15 mouse cellular contexts compared by ENCODE assay signal in genomic region chr4:148314396-148314795, GRCm38 (mm10). TPM values are rescaled to one million over a fixed set of nuclear protein-coding genes. Genes with fewer than 3 reads are reported as not detected.
DNase-seq lines count a peak whose midpoint lies in the region; ATAC-seq lines count a peak whose summit lies in the region.
"Had no signal": no experiment of that assay in that cellular context is flagged by ENCODE, and none has a peak within 500 bp of the region (broad histone marks: within the 10 kb centered on the region; RNA-seq: fewer than 3 reads in every experiment).

No protein-coding gene starts in this region.

- no peak for ATAC-seq in midbrain, embryonic 14.5 days (ENCODE audit: low FRiP score, low TSS enrichment)
- ATAC-seq: lung, postnatal 0 days had no signal

- no peaks in the 10 kb centered on the region for H3K9me3 ChIP-seq in midbrain, embryonic 14.5 days (ENCODE audit: control insufficient read depth, low read length)
- H3K9me3 ChIP-seq in midbrain, embryonic 10.5 days (replicated peaks), result no peaks in the 10 kb centered on the region

- H3K27ac ChIP-seq in midbrain, embryonic 14.5 days (replicated peaks; ENCODE audit: low read depth, low read length), result peak overlapping the region; percentile 26; the same call in 1 of the 2 replicates
- no peak overlapping the region; the same call in 1 of the 2 replicates for H3K27ac ChIP-seq in midbrain, embryonic 10.5 days (replicated peaks)

- peaks cover 36% of the 10 kb centered on the region for H3K4me1 ChIP-seq in midbrain, embryonic 14.5 days (ENCODE audit: control insufficient read depth, insufficient read depth, low read length)
- peaks cover 49% of the 10 kb centered on the region for H3K4me1 ChIP-seq in midbrain, embryonic 10.5 days

- H3K4me3 ChIP-seq in midbrain, embryonic 14.5 days (replicated peaks; ENCODE audit: low read depth, low read length), result no peak overlapping the region
- H3K4me3 ChIP-seq in midbrain, embryonic 10.5 days, result no peak overlapping the region
- H3K4me3 ChIP-seq: erythroblast, embryonic 14.5 days had no signal

- H3K36me3 ChIP-seq in midbrain, embryonic 14.5 days (ENCODE audit: control insufficient read depth, insufficient read depth, low read length), result no peaks in the 10 kb centered on the region
- H3K36me3 ChIP-seq in midbrain, embryonic 10.5 days, result no peaks in the 10 kb centered on the region

- peak; percentile 45 for DNase-seq in midbrain, embryonic 14.5 days
- no peak for DNase-seq in midbrain, embryonic 10.5 days (ENCODE audit: low spot score)
- peak; percentile 29 to 47 for DNase-seq in frontal cortex, postnatal 14 days (ENCODE audit: low spot score in 2 of 2)
- DNase-seq in layer of hippocampus, postnatal 10 days (ENCODE audit: low spot score in 2 of 2), result peak; percentile 65 to 69
- peak; percentile 48 for DNase-seq in right cerebral cortex, postnatal 14 days
- no peak for DNase-seq in kidney, adult 11 months
- no peak for DNase-seq in adrenal gland, adult 2 months
- DNase-seq: heart, adult 18-20 months; kidney, postnatal 25 days; liver had no signal

- no peak overlapping the region for H3K9ac ChIP-seq in midbrain, embryonic 14.5 days (replicated peaks; ENCODE audit: low read length)

- H3K4me2 ChIP-seq in midbrain, embryonic 14.5 days (ENCODE audit: low read length), result no peak overlapping the region

- no peaks in the 10 kb centered on the region for H3K27me3 ChIP-seq in midbrain, embryonic 14.5 days (ENCODE audit: control insufficient read depth, insufficient read depth, low read length)
- H3K27me3 ChIP-seq in midbrain, embryonic 10.5 days (ENCODE audit: low read depth, poor library complexity, severe bottlenecking), result peaks cover 9% of the 10 kb centered on the region; the same call in 1 of the 2 replicates

- 67% methylated on average over 10 of the region's 10 CpGs for WGBS in midbrain, embryonic 14.5 days
- WGBS in midbrain, embryonic 10.5 days, result 85% methylated on average over 10 of the region's 10 CpGs

RNA-seq across cellular contexts. Expression of gene Disp3, which starts 26.6 kb away (rescaled TPM):
- 10.6 and 11.8 TPM in 2 replicates for polyA plus RNA-seq in midbrain, embryonic 14.5 days (2014; fragmentation: Nextera tagmentation; extraction: Ambion mirVana)
- polyA plus RNA-seq in midbrain, embryonic 10.5 days (2016; fragmentation: Nextera tagmentation; extraction: Ambion mirVana), result 3.2 and 3.7 TPM in 2 replicates
- total RNA-seq in layer of hippocampus, postnatal 10 days (2021), result 10 to 100 TPM; 19.7 to 24.9 TPM
- total RNA-seq in adrenal gland, adult 2 months (2021), result under 1 TPM; 0.24 to 0.55 TPM
- 0.59 and 1.0 TPM in 2 replicates for polyA plus RNA-seq in adrenal gland, adult 2 months (2012; rRNA removed)
- total RNA-seq: common myeloid progenitor, adult 5-6 weeks; heart, adult 18-20 months; hematopoietic stem cell, adult 5-6 weeks; monocyte, adult 5-6 weeks had no signal
- polyA plus RNA-seq: erythroblast, embryonic 14.5 days had no signal

Comparison
In these comparisons a context has a peak if more than half of its experiments do, and no peak if none do; other contexts are left out.
1. DNase-seq: peak in midbrain, embryonic 14.5 days (single experiment), frontal cortex, postnatal 14 days (2 of 2), layer of hippocampus, postnatal 10 days (2 of 2) and right cerebral cortex, postnatal 14 days (single experiment); none in midbrain, embryonic 10.5 days (single experiment), kidney, adult 11 months (single experiment) and adrenal gland, adult 2 months (single experiment).